Mouse (Mus musculus) heart, postnatal 0 days (tissue): ENCODE measurements at regions not wholly inside any gene's neighbourhood (a gene's known extent, or its start where the extent isn't known, plus 50 kb on each side); places are given as distances from the start of the nearest gene placed in this dataset. TPM values are rescaled to one million over a fixed set of nuclear protein-coding genes. Genes with fewer than 3 reads are reported as not detected.

Source experiments
- ATAC-seq: fragments of 200-750 bp; cut with Nextera tagmentation; 2 replicates; pipeline ENCODE4 v1.8.0; 2017; ENCODE audit warnings: low read depth, moderate number of reproducible peaks, moderate library complexity; ENCODE audit not compliant: insufficient read depth
- DNase-seq: peaks from one replicate; pipeline ENCODE4 v3.0.0-alpha.2; 2016; ENCODE audit warnings: low spot score
- H3K27ac ChIP-seq: fragments of 300-500 bp; sonication (generic); 2 replicates; pipeline ENCODE4 v1.5.1; 2014; ENCODE audit warnings: low read depth, mild to moderate bottlenecking
- H3K27me3 ChIP-seq: fragments of 300-500 bp; sonication (generic); 2 replicates; pipeline ENCODE4 v1.6.1; 2014; ENCODE audit warnings: low read length, mixed read lengths; ENCODE audit not compliant: control insufficient read depth, insufficient read depth
- H3K36me3 ChIP-seq: fragments of 300-500 bp; sonication (generic); replicated peaks from 2 replicates; pipeline ENCODE4 v1.6.1; 2014; ENCODE audit warnings: low read length, mixed read lengths; ENCODE audit not compliant: control insufficient read depth, insufficient read depth
- H3K4me1 ChIP-seq: fragments of 300-500 bp; sonication (generic); 2 replicates; pipeline ENCODE4 v1.6.1; 2014; ENCODE audit warnings: antibody characterized with exemption; ENCODE audit not compliant: control insufficient read depth, insufficient read depth
- H3K4me2 ChIP-seq: fragments of 300-500 bp; sonication (generic); 2 replicates; pipeline ENCODE4 v1.6.1; 2014; ENCODE audit warnings: low read depth, mild to moderate bottlenecking, low read length, moderate library complexity
- H3K4me3 ChIP-seq: fragments of 300-500 bp; sonication (generic); 2 replicates; pipeline ENCODE4 v1.5.1; 2014; ENCODE audit warnings: low read depth, low read length
- H3K9ac ChIP-seq: fragments of 300-500 bp; sonication (generic); replicated peaks from 2 replicates; pipeline ENCODE4 v1.6.1; 2014; ENCODE audit warnings: low read depth, low read length, mixed read lengths
- H3K9me3 ChIP-seq: fragments of 300-500 bp; sonication (generic); replicated peaks from 2 replicates; pipeline ENCODE4 v1.6.1; 2016; ENCODE audit warnings: low read length; ENCODE audit not compliant: control insufficient read depth
- CTCF ChIP-seq: IDR thresholded peaks from 2 replicates; pipeline ENCODE4 v1.5.1; 2016; ENCODE audit warnings: antibody characterized with exemption, control low read depth, low read depth
- EP300 ChIP-seq: IDR thresholded peaks from 2 replicates; pipeline ENCODE4 v1.6.1; 2016; ENCODE audit warnings: antibody characterized with exemption, low read depth
- WGBS: fragments of 180-500 bp; shearing (Covaris S2); extraction: QIAGEN DNeasy Blood & Tissue Kit; methylation state at CpG from one replicate; pipeline ENCODE4 v1.1.7; 2014; 5-methylcytosine and 5-hydroxymethylcytosine counted together
- microRNA-seq: library from miRNA; unstranded; fragments of <30 nt; microRNA quantifications from one replicate; pipeline ENCODE4, GENCODE M21; 2016

DNA sequence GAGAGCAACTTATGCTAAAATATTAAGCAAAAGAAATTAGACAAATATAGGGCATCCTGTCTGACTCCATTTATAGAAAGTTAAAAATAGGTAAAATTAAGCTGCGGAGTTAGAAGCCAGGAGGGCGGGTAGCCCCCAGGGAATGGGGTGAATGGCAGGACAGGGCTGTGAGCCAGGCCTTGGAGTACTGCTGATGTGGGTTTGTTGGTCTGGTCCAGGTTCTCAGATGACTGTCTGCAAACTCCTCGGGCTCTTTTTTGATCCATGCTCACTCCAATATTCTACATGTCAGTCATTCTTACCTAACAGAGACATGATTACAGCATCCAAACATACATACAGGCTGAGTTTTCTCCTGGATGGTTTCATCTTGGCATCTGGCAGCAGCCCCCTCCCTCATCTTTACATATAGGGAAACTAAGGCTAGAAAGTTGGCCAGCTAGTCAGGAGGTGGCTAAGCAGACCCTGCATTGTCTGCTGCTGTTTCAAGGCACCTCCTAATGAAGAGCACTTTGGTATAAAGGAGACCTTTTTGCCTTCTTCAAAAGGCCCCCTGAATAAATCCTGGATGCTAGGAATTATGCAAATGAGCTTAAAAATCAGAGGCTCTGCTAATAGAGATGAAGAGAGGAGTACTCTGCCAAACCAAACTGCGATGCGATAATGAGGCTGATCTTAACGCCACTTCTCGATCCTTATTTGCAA lies 354.4 kb downstream of the Xylt1 start:
- ATAC-seq, result no peak
- Histone ChIP-seq H3K4me1 (no peaks in the 10 kb centered on the region), H3K4me3 (no peak overlapping the region), H3K27me3 (no peaks in the 10 kb centered on the region), H3K27ac (no peak overlapping the region), H3K4me2 (no peak overlapping the region), H3K9ac (no peak overlapping the region), H3K9me3 (no peaks in the 10 kb centered on the region), H3K36me3 (no peaks in the 10 kb centered on the region)
- TF ChIP-seq CTCF, result no peak
- TF ChIP-seq EP300, result no peak
- DNase-seq, result no peak
- 79% methylated on average over 7 of the region's 7 CpGs for WGBS

DNA sequence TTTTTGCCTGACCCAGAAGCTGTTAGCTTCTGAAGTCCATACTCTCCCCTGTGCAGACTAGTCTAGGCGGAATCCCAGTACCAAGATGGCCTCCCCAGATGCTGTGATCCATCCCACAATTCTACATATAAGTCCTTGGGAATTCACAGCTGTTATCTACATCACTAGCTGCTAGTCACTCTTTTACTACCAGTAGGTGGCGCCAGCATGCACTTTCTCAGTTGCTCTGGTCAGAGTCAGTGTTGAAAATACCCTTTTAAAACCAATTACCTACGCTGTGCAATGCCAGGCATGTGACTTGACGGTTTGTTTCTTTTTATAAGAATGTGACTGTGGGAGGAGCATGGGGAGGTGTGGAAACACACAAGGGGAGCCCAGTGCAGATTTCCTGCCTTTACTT lies 348.3 kb downstream of the Xylt1 start:
- H3K27me3 ChIP-seq, result no peaks in the 10 kb centered on the region
- no peak for TF ChIP-seq EP300
- no peak; the same call in 1 of the 2 replicates for TF ChIP-seq CTCF
- H3K4me1 ChIP-seq, result no peaks in the 10 kb centered on the region
- no peaks in the 10 kb centered on the region for H3K36me3 ChIP-seq
- no peaks in the 10 kb centered on the region for H3K9me3 ChIP-seq
- H3K4me3 ChIP-seq, result no peak overlapping the region
- WGBS, result 74% methylated on average over 4 of the region's 4 CpGs
- ATAC-seq, result no peak
- H3K9ac ChIP-seq, result no peak overlapping the region
- no peak overlapping the region for H3K4me2 ChIP-seq
- no peak overlapping the region for H3K27ac ChIP-seq
- no peak for DNase-seq

Small RNA genes lying in the stretch of these regions (microRNA-seq; reads per million reads assigned to microRNA genes)
- not detected for gene Gm24063
